Mouse (Mus musculus): ENCODE data around the gene Sorl1. TPM values are rescaled to one million over a fixed set of nuclear protein-coding genes. Genes with fewer than 3 reads are reported as not detected.

The Sorl1 gene
- polyA plus RNA-seq, 1 experiment from 2014 or later = 9.6 TPM

Other genes starting within 250 kb of the Sorl1 start
- 42.7 and 43.3 TPM in 2 replicates for gene Sc5d, start 140.0 kb upstream of the Sorl1 start, polyA plus RNA-seq (2016; fragmentation: Nextera tagmentation; extraction: Ambion mirVana)

All from heart, embryonic 12.5 days (tissue).